Mouse (Mus musculus) cerebellum, adult 2 months (tissue): ENCODE results near the gene S100a4. TPM values are rescaled to one million over a fixed set of nuclear protein-coding genes. Genes with fewer than 3 reads are reported as not detected.

Source experiments
- DNase-seq, 2 experiments: peaks; one replicate each; pipeline ENCODE4 v3.0.0; 2021
- H3K27ac ChIP-seq: fragments of 200-500 bp; 2 replicates; pipeline ENCODE4 v1.5.1; 2012; ENCODE audit warnings: low read length, control low read depth, inconsistent platforms; ENCODE audit not compliant: insufficient read depth
- H3K27me3 ChIP-seq: fragments of 200-500 bp; 2 replicates; pipeline ENCODE4 v1.6.1; 2012; ENCODE audit warnings: inconsistent platforms, mild to moderate bottlenecking, low read length, moderate library complexity; ENCODE audit not compliant: control insufficient read depth, insufficient read depth
- H3K4me1 ChIP-seq: fragments of 200-500 bp; 2 replicates; pipeline ENCODE4 v1.6.1; 2011; ENCODE audit warnings: low read length; ENCODE audit not compliant: control insufficient read depth, insufficient read depth
- H3K4me3 ChIP-seq: fragments of 200-500 bp; replicated peaks from 2 replicates; pipeline ENCODE3; 2011; ENCODE audit warnings: mild to moderate bottlenecking, low read depth, low read length, control low read depth; ENCODE audit not compliant: insufficient read depth
- CTCF ChIP-seq: fragments of 200-500 bp; IDR thresholded peaks from 2 replicates; pipeline ENCODE4 v1.5.1; 2011; ENCODE audit warnings: low read depth, mild to moderate bottlenecking, control low read depth, low read length, moderate library complexity, borderline replicate concordance; ENCODE audit not compliant: insufficient read depth
- POLR2A ChIP-seq: fragments of 200-500 bp; IDR thresholded peaks from 2 replicates; pipeline ENCODE4 v1.6.1; 2011; ENCODE audit warnings: low read length, control low read depth, borderline replicate concordance; ENCODE audit not compliant: insufficient read depth
- WGBS: fragments of 180-500 bp; shearing (Covaris S2); methylation state at CpG from one replicate; pipeline ENCODE4 v1.1.7; 2018; 5-methylcytosine and 5-hydroxymethylcytosine counted together
- polyA plus RNA-seq: library from polyadenylated mRNA; depleted of rRNA; stranded (reverse); fragments of >200 nt; gene quantifications from 2 replicates; pipeline ENCODE4 v1.2.3, GENCODE M21; 2012

S100a4 gene
- polyA plus RNA-seq, 1 experiment: 2.7 TPM

DNA sequence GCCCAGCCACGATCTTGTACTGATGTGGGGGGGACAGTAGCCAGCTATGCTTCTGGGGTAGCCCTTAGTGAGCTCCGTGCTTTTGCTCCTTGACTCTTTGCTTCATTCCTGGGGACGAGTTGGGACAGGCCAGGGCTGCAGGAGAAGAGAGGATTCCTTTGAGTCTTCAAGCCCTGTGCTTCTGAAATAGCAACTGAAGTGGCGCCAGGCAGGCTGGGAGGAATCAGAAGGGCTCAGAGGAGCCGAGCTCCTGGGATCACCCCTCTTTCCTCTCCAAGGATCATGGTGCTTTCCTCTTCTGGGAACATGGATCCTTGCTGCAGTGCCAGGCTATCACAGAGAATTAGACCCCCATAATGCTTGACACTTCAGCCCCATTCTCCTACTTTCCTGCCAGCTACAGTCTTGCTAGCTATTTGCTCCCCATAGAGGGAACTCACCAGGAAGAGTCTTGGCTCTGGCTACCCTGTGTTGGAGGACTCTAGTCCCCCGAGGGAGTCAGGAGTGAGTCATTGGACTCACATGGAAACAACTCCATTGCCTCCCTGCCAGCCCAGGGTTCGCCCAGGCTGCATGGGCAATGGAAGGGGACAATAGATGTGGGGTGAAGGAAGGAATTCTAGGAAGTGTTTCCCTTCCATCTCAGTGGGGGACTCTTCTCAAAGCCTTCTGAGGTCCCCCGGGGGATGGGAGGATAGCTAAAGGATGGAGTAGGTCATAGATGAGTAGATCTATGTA lies 2.9 kb upstream of the S100a4 start:
- H3K4me1 ChIP-seq: no peaks in the 10 kb centered on the region
- TF ChIP-seq CTCF: no peak
- WGBS: 73% methylated on average over 8 of the region's 8 CpGs
- no peak overlapping the region for H3K27ac ChIP-seq
- H3K27me3 ChIP-seq: 0 out of 2 replicates have a peak, but pooled peaks cover 2% of the 10 kb centered on the region
- DNase-seq: no peak
- H3K4me3 ChIP-seq: no peak overlapping the region

DNA sequence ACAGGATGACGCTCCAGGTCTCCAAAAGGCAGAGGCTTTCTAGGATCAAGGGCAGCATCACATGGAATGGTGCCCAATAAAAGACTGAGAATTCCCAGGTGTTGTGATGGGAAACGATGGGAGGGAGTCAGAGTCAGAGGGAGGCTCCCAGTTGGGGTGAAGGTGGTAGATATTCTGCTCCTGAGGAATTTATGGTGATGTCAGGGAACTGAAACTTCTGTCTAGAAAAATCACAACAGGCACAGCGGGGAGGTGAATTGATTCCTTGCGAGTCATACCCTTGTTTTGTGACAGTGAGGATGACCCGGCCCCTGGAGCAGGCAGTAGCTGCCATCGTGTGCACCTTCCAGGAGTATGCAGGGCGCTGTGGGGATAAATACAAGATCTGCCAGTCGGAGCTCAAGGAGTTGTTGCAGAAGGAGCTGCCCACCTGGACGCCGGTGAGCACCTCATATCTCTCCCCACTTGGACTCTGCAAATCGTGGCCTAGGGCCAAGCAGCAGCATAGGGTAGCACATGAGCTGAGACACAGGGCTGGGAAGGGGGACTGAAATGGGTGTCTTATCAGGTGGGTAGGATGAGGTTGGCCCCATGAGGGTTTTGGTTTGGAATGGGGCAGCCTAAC lies 2.0 kb upstream of the S100a4 start, which contains the start of gene Gm42674:
TSS of gene Gm42674 (plus strand) at position 419 of the 625 bp plus-strand sequence.
- no peak for TF ChIP-seq POLR2A
- no peak for TF ChIP-seq CTCF
- DNase-seq: no peak
- Histone ChIP-seq H3K4me1 (no peaks in the 10 kb centered on the region), H3K4me3 (no peak within 1 kb of the TSS), H3K27ac (no peak within 1 kb of the TSS), H3K27me3 (0 out of 2 replicates have a peak, but pooled peaks cover 2% of the 10 kb centered on the region)
- 82% methylated on average over 11 of the region's 11 CpGs for WGBS

DNA sequence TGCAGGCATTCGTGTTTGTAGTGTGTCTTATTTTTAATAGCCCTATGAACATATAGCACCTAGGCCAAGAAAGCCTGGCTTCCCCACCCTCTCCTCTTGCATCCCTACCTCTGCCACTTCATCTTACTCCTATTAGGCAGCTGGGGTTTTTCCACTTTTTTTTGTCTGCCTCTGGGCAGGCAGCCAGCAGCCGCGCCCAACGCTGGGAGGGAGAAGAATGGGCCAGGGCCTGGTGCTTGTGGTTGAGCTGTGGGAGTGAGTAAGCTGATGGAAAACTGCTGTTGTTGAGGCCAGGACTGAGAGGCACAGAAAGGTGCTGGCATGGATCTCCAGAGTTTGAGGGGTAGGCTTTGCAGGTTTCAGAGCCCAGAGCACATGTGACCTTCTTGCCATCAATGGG lies 845 bp downstream of the S100a4 start:
- Histone ChIP-seq H3K27ac (no peak overlapping the region), H3K27me3 (no peaks in the 10 kb centered on the region), H3K4me1 (no peaks in the 10 kb centered on the region), H3K4me3 (no peak overlapping the region)
- TF ChIP-seq CTCF (no peak), POLR2A (no peak)
- WGBS: 7% methylated on average over 4 of the region's 4 CpGs
- DNase-seq: no peak

DNA sequence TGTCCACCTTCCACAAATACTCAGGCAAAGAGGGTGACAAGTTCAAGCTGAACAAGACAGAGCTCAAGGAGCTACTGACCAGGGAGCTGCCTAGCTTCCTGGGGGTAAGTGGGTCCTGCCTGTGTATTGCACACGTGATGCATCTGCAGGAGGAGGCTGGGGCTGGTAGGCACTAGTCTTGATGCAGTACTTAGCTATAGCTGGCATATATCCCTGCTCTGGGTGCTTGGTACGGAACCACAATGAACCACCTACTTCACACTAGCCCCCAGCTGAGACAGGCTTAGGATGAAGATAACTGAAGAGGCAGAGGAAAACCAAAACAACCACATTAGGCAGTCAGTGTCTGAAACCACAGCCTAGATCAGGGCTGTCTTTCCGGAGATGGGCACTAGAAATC lies 1.5 kb downstream of the S100a4 start:
- WGBS: 87% methylated on average over 3 of the region's 3 CpGs
- Histone ChIP-seq H3K4me1 (no peaks in the 10 kb centered on the region), H3K27me3 (no peaks in the 10 kb centered on the region), H3K4me3 (no peak overlapping the region), H3K27ac (no peak overlapping the region)
- DNase-seq: no peak
- TF ChIP-seq POLR2A: no peak
- TF ChIP-seq CTCF: no peak

DNA sequence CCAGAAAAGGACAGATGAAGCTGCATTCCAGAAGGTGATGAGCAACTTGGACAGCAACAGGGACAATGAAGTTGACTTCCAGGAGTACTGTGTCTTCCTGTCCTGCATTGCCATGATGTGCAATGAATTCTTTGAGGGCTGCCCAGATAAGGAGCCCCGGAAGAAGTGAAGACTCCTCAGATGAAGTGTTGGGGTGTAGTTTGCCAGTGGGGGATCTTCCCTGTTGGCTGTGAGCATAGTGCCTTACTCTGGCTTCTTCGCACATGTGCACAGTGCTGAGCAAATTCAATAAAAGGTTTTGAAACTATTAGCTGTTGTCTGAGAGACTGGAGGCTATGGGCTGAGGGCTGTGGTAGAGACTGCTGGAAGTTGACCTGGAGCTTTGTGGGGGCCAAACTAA lies 2.2 kb downstream of the S100a4 start:
- TF ChIP-seq POLR2A: no peak
- TF ChIP-seq CTCF: no peak
- no peak for DNase-seq
- H3K27ac ChIP-seq: no peak overlapping the region
- no peak overlapping the region for H3K4me3 ChIP-seq
- 92% methylated on average over 2 of the region's 2 CpGs for WGBS
- no peaks in the 10 kb centered on the region for H3K27me3 ChIP-seq
- no peaks in the 10 kb centered on the region for H3K4me1 ChIP-seq

DNA sequence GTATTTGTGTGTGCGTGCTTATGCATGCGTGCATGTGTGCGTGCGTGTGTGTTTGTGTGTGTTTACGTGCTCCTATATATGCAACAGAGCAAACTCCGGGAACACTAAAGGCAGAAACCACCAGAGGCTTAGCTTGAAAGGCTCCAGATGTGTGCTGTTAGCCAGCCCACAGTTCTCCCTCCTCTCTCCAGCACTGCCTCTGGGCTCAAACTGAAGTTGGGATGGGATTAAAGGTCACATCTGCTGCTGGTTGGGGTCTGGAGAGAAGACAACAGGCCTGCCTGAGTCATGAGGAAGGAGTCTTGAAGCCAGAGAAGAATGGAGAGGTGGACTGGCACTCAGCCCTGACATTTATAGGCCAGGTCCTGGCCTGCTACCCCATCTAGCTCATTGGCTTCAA lies 2.6 kb downstream of the S100a4 start:
- Histone ChIP-seq H3K4me3 (no peak overlapping the region), H3K27ac (no peak overlapping the region), H3K4me1 (no peaks in the 10 kb centered on the region), H3K27me3 (no peaks in the 10 kb centered on the region)
- no peak for TF ChIP-seq CTCF
- TF ChIP-seq POLR2A: no peak
- WGBS: 95% methylated on average over 6 of the region's 6 CpGs
- no peak for DNase-seq

DNA sequence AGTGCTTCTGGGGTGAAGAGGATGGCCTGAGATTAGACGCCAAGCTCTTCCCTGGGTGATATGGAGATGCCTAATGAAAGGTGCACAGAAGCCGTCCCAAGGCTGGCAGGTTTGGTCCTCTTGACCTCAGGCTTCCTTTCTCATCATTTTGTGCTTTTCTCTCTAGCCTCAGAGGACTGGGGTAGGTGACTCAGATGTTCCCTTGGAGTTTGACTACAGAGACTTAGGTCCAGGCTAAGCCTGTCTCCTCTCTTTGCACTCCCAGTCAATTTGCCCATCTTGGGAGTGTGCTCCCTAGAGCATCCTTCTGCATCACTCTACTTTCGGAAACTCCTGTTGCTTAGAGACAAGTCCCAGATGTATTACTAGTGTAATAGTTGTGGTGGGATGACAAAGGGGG lies 3.8 kb downstream of the S100a4 start:
- no peak for TF ChIP-seq CTCF
- 81% methylated on average over 3 of the region's 3 CpGs for WGBS
- no peak overlapping the region for H3K4me3 ChIP-seq
- H3K27me3 ChIP-seq: no peaks in the 10 kb centered on the region
- H3K4me1 ChIP-seq: no peaks in the 10 kb centered on the region
- no peak overlapping the region for H3K27ac ChIP-seq
- no peak for DNase-seq

DNA sequence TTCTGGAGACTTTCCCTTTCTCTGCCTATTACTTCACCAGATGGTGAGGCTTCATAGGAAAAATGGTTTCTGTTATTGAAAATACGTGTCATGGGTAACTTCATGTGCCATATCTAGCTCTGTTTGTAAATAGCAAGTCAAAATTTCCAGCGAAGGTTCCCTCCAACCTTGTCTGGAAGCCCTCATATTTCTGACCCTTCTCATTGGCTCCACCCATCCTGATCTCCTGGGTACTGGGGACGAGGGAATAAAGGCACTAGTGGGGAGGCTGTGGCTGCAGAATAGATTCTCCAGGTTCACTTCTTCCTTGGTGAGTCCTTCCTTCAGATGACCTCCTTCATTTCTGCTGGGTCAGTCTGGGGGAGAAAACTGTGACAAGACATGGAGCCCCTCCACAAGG lies 4.7 kb downstream of the S100a4 start, which contains the start of gene S100a5:
TSS of gene S100a5 (plus strand) at position 301 of the 400 bp plus-strand sequence.
- no peak within 1 kb of the TSS for H3K4me3 ChIP-seq
- H3K27me3 ChIP-seq: 0 out of 2 replicates have a peak, but pooled peaks cover 2% of the 10 kb centered on the region
- no peak within 1 kb of the TSS for H3K27ac ChIP-seq
- 51% methylated on average over 3 of the region's 3 CpGs for whole genome bisulfite sequencing
- peaks cover 5% of the 10 kb centered on the region for H3K4me1 ChIP-seq
- no peak for TF ChIP-seq CTCF
- no peak for TF ChIP-seq POLR2A
- DNase-seq: no peak

DNA sequence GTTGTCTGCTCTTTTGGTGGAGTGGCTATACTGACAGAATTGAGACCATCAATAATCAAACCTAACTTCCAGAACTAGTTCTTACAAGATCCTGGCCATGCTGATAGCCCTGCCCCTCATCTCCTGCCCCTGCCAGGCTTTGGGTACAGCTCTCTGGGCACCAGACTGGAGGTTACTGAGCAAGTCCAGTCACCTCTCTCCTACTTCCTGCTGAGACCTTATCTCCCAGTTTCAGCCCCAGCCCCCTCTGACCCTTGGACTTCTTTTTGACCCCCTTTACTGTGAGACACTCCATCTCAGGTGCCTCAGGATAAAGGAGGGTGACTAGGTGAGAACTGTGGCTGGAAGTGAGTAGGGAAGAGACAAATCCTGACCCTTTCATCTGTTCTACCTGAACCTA lies 5.5 kb downstream of the S100a4 start:
- Histone ChIP-seq H3K27me3 (0 out of 2 replicates have a peak, but pooled peaks cover 2% of the 10 kb centered on the region), H3K4me3 (no peak overlapping the region), H3K27ac (no peak overlapping the region), H3K4me1 (peaks cover 5% of the 10 kb centered on the region)
- no peak for TF ChIP-seq POLR2A
- no peak for TF ChIP-seq CTCF
- no peak for DNase-seq
